In genomic region chr2:30403870-30404269, GRCm38 (mm10) we compare ENCODE assay signal across 29 mouse cellular contexts. TPM values are rescaled to one million over a fixed set of nuclear protein-coding genes. Genes with fewer than 3 reads are reported as not detected.
DNase-seq lines count a peak whose midpoint lies in the region; ATAC-seq and TF ChIP-seq lines count a peak whose summit lies in the region.
"Had no signal": no experiment of that assay in that cellular context is flagged by ENCODE, and none has a peak within 500 bp of the region (broad histone marks: within the 10 kb centered on the region; RNA-seq: fewer than 3 reads in every experiment).

No protein-coding gene starts in this region.

- peaks cover 50% of the 10 kb centered on the region for H3K4me1 ChIP-seq in cerebellum, adult 2 months (ENCODE audit: control insufficient read depth, insufficient read depth, low read length)
- H3K4me1 ChIP-seq in lung, postnatal 0 days (ENCODE audit: insufficient read depth, low read depth, low read length): no peaks in the 10 kb centered on the region
- peaks cover 16% of the 10 kb centered on the region for H3K4me1 ChIP-seq in G1E (ENCODE audit: insufficient read depth, low read depth, low read length)
- H3K4me1 ChIP-seq: embryonic facial prominence, embryonic 12.5 days; limb, embryonic 12.5 days; liver, embryonic 15.5 days had no signal

- peaks cover 39% of the 10 kb centered on the region for H3K36me3 ChIP-seq in lung, postnatal 0 days (ENCODE audit: insufficient read depth, low read length)
- H3K36me3 ChIP-seq in G1E (replicated peaks): peaks cover 98% of the 10 kb centered on the region

- H3K9me3 ChIP-seq in lung, postnatal 0 days (ENCODE audit: low read length): no peaks in the 10 kb centered on the region
- H3K9me3 ChIP-seq in G1E (replicated peaks): no peaks in the 10 kb centered on the region
- H3K9me3 ChIP-seq: embryonic facial prominence, embryonic 12.5 days; heart, embryonic 13.5 days; hindbrain, embryonic 10.5 days; hindbrain, embryonic 15.5 days; limb, embryonic 12.5 days; liver, embryonic 15.5 days; midbrain, embryonic 13.5 days; neural tube, embryonic 13.5 days had no signal

- 69% methylated on average over 1 of the region's 1 CpGs for WGBS in cerebellum, adult 2 months
- WGBS in lung, postnatal 0 days: 75% methylated on average over 1 of the region's 1 CpGs

- intact Hi-C loops in gastrocnemius, adult 2 months (cut with DNase I): no loop called here

- H3K27ac ChIP-seq in cerebellum, adult 2 months (ENCODE audit: insufficient read depth, low read length): peak overlapping the region; percentile 53; the same call in 1 of the 2 replicates
- H3K27ac ChIP-seq in gastrocnemius, adult 2 months: peak overlapping the region; percentile 92
- no peak overlapping the region for H3K27ac ChIP-seq in lung, postnatal 0 days (ENCODE audit: low read length)
- H3K27ac ChIP-seq: embryonic facial prominence, embryonic 12.5 days; heart, embryonic 13.5 days; hindbrain, embryonic 10.5 days; hindbrain, embryonic 15.5 days; limb, embryonic 12.5 days; liver, embryonic 15.5 days; midbrain, embryonic 13.5 days; neural tube, embryonic 13.5 days had no signal

- TF ChIP-seq POLR2A in cerebellum, adult 2 months (IDR thresholded peaks at IDR 0.05; ENCODE audit: borderline replicate concordance, insufficient read depth, low read length): no peak

- ATAC-seq in lung, postnatal 0 days: no peak
- ATAC-seq in G1E (ENCODE audit: extremely low read depth, insufficient number of reproducible peaks, low FRiP score, poor library complexity, severe bottlenecking): no peak
- ATAC-seq in frontal cortex, adult (ENCODE audit: low TSS enrichment): no peak
- ATAC-seq: activated CD4-positive, CD25-positive, alpha-beta regulatory T cell, adult 4 months; CD4-positive, CD25-positive, alpha-beta regulatory T cell, adult 4 months; forebrain, embryonic 14.5 days; inflammation-experienced regulatory T-cells, adult 6 months; midbrain, embryonic 13.5 days had no signal

- TF ChIP-seq CTCF in cerebellum, adult 2 months (IDR thresholded peaks at IDR 0.05; ENCODE audit: borderline replicate concordance, insufficient read depth, low read depth, low read length): no peak
- TF ChIP-seq CTCF in gastrocnemius, adult 2 months (IDR thresholded peaks at IDR 0.05): peak; percentile 47
- no peak for TF ChIP-seq CTCF in lung, postnatal 0 days (IDR thresholded peaks at IDR 0.05)
- no peak for TF ChIP-seq CTCF in G1E (IDR thresholded peaks at IDR 0.05; ENCODE audit: low read depth, low read length)

- H3K4me3 ChIP-seq in cerebellum, adult 2 months (replicated peaks; ENCODE audit: insufficient read depth, low read depth, low read length): no peak overlapping the region
- H3K4me3 ChIP-seq in gastrocnemius, adult 2 months: no peak overlapping the region; the same call in 1 of the 2 replicates
- no peak overlapping the region for H3K4me3 ChIP-seq in lung, postnatal 0 days (ENCODE audit: low read depth, low read length)
- H3K4me3 ChIP-seq in G1E (ENCODE audit: low read depth, low read length): peak overlapping the region; percentile 1; the same call in 1 of the 2 replicates
- H3K4me3 ChIP-seq: embryonic facial prominence, embryonic 12.5 days; heart, embryonic 13.5 days; hindbrain, embryonic 10.5 days; hindbrain, embryonic 15.5 days; limb, embryonic 12.5 days; liver, embryonic 15.5 days; midbrain, embryonic 13.5 days; neural tube, embryonic 13.5 days had no signal

- no peak overlapping the region for H3K9ac ChIP-seq in lung, postnatal 0 days (replicated peaks; ENCODE audit: low read depth)
- H3K9ac ChIP-seq: heart, embryonic 13.5 days; hindbrain, embryonic 15.5 days; limb, embryonic 12.5 days; liver, embryonic 15.5 days; lung, embryonic 14.5 days; midbrain, embryonic 13.5 days; neural tube, embryonic 13.5 days had no signal

- no peak for TF ChIP-seq EP300 in lung, postnatal 0 days (IDR thresholded peaks at IDR 0.05)

- no peaks in the 10 kb centered on the region for H3K27me3 ChIP-seq in cerebellum, adult 2 months (ENCODE audit: control insufficient read depth, insufficient read depth, low read length)
- H3K27me3 ChIP-seq in lung, postnatal 0 days (replicated peaks; ENCODE audit: insufficient read depth, low read length): no peaks in the 10 kb centered on the region
- H3K27me3 ChIP-seq in G1E (ENCODE audit: insufficient read depth, low read length): no peaks in the 10 kb centered on the region
- H3K27me3 ChIP-seq: embryonic facial prominence, embryonic 12.5 days; heart, embryonic 13.5 days; hindbrain, embryonic 15.5 days; limb, embryonic 12.5 days; liver, embryonic 15.5 days; midbrain, embryonic 13.5 days; neural tube, embryonic 13.5 days had no signal

- no peak overlapping the region for H3K4me2 ChIP-seq in lung, postnatal 0 days (replicated peaks; ENCODE audit: low read depth, low read length)
- H3K4me2 ChIP-seq: embryonic facial prominence, embryonic 12.5 days; heart, embryonic 13.5 days; hindbrain, embryonic 15.5 days; limb, embryonic 12.5 days; liver, embryonic 15.5 days; lung, embryonic 14.5 days; midbrain, embryonic 13.5 days; neural tube, embryonic 13.5 days had no signal

- no peak for DNase-seq in cerebellum, adult 2 months
- DNase-seq in cerebellum, adult 8-10 months: no peak
- DNase-seq in gastrocnemius, adult 2 months: peak; percentile 50
- no peak for DNase-seq in gastrocnemius, adult 18-20 months (ENCODE audit: low spot score)
- DNase-seq in lung, postnatal 10 days: peak; percentile 37
- DNase-seq in lung, postnatal 0 days (ENCODE audit: low spot score): no peak
- DNase-seq in G1E (ENCODE audit: low spot score): no peak
- DNase-seq: adrenal gland, adult 2 months; embryo, embryonic 11 days; heart, postnatal 14 days; kidney, adult 11 months; kidney, postnatal 25 days; layer of hippocampus, postnatal 36 days; lung, embryonic 14.5 days; lung, postnatal 36 days; thymus, postnatal 14 days had no signal

RNA-seq across cellular contexts. Expression of gene Crat, which starts 11.7 kb away (rescaled TPM):
- polyA plus RNA-seq in cerebellum, adult 2 months (2012; rRNA removed): 50.9 and 52.1 TPM in 2 replicates
- total RNA-seq in gastrocnemius, adult 2 months (2021): 100 to 1,000 TPM; 362 to 422 TPM
- total RNA-seq in gastrocnemius, adult 18-20 months (2021): 100 to 1,000 TPM; 378 to 382 TPM
- polyA plus RNA-seq in lung, postnatal 0 days (2015; fragmentation: Nextera tagmentation; extraction: Ambion mirVana): 36.5 and 37.4 TPM in 2 replicates
- total RNA-seq in G1E (2014; fragmentation: Nextera tagmentation) (28.6 and 44.4 TPM in 2 replicates), G1E (2017) (16.1 and 17.2 TPM in 2 replicates)
- polyA plus RNA-seq in G1E (2012): 34.2 and 43.2 TPM in 2 replicates

RNA-seq across cellular contexts. Expression of gene Dolpp1, which starts 11.8 kb away (rescaled TPM):
- polyA plus RNA-seq in cerebellum, adult 2 months (2012; rRNA removed): 50.5 and 55.9 TPM in 2 replicates
- 1 to 10 TPM; 5.3 to 6.1 TPM for total RNA-seq in gastrocnemius, adult 2 months (2021)
- 1 to 10 TPM; 4.9 to 6.9 TPM for total RNA-seq in gastrocnemius, adult 18-20 months (2021)
- 25.0 and 26.1 TPM in 2 replicates for polyA plus RNA-seq in lung, postnatal 0 days (2015; fragmentation: Nextera tagmentation; extraction: Ambion mirVana)
- total RNA-seq in G1E (2014; fragmentation: Nextera tagmentation) (16.0 and 17.3 TPM in 2 replicates), G1E (2017) (23.2 and 25.0 TPM in 2 replicates)
- 25.8 and 28.0 TPM in 2 replicates for polyA plus RNA-seq in G1E (2012)

RNA-seq across cellular contexts. Expression of gene Ptpa, which starts 12.0 kb away (rescaled TPM):
- polyA plus RNA-seq in cerebellum, adult 2 months (2012; rRNA removed): 204 and 207 TPM in 2 replicates
- total RNA-seq in gastrocnemius, adult 2 months (2021): 10 to 100 TPM; 48.9 to 86.1 TPM
- 10 to 100 TPM; 62.9 to 65.1 TPM for total RNA-seq in gastrocnemius, adult 18-20 months (2021)
- 88.0 and 93.3 TPM in 2 replicates for polyA plus RNA-seq in lung, postnatal 0 days (2015; fragmentation: Nextera tagmentation; extraction: Ambion mirVana)
- total RNA-seq in G1E (2014; fragmentation: Nextera tagmentation): 87.0 and 106 TPM in 2 replicates
- total RNA-seq in G1E (2017): 74.1 and 81.5 TPM in 2 replicates
- 502 and 583 TPM in 2 replicates for polyA plus RNA-seq in G1E (2012)

RNA-seq across cellular contexts. Expression of gene Miga2, which starts 39.8 kb away (rescaled TPM):
- polyA plus RNA-seq in cerebellum, adult 2 months (2012; rRNA removed): 108 and 114 TPM in 2 replicates
- total RNA-seq in gastrocnemius, adult 2 months (2021): 10 to 100 TPM; 15.5 to 39.0 TPM
- total RNA-seq in gastrocnemius, adult 18-20 months (2021): 10 to 100 TPM; 24.8 to 31.0 TPM
- 13.8 and 14.9 TPM in 2 replicates for polyA plus RNA-seq in lung, postnatal 0 days (2015; fragmentation: Nextera tagmentation; extraction: Ambion mirVana)
- total RNA-seq in G1E (2014; fragmentation: Nextera tagmentation) (9.5 and 12.0 TPM in 2 replicates), G1E (2017) (9.2 and 13.5 TPM in 2 replicates)
- 8.1 and 9.0 TPM in 2 replicates for polyA plus RNA-seq in G1E (2012)

RNA-seq across cellular contexts. Expression of gene Sh3glb2, which starts 44.7 kb away (rescaled TPM):
- 509 and 525 TPM in 2 replicates for polyA plus RNA-seq in cerebellum, adult 2 months (2012; rRNA removed)
- 10 to 100 TPM; 12.7 to 18.8 TPM for total RNA-seq in gastrocnemius, adult 2 months (2021)
- 10 to 100 TPM; 15.7 to 17.5 TPM for total RNA-seq in gastrocnemius, adult 18-20 months (2021)
- 58.9 and 64.9 TPM in 2 replicates for polyA plus RNA-seq in lung, postnatal 0 days (2015; fragmentation: Nextera tagmentation; extraction: Ambion mirVana)
- total RNA-seq in G1E (2014; fragmentation: Nextera tagmentation): 20.8 and 24.8 TPM in 2 replicates
- 31.3 and 47.2 TPM in 2 replicates for total RNA-seq in G1E (2017)
- polyA plus RNA-seq in G1E (2012): 23.3 and 24.9 TPM in 2 replicates

Comparison
In these comparisons a context has a peak if more than half of its experiments do, and no peak if none do; other contexts are left out.
1. DNase-seq: peak in gastrocnemius, adult 2 months (single experiment) and lung, postnatal 10 days (single experiment); none in cerebellum, adult 2 months (0 of 2), cerebellum, adult 8-10 months (single experiment), gastrocnemius, adult 18-20 months (single experiment), lung, postnatal 0 days (single experiment) and G1E (single experiment).
2. RNA of gene Crat, which starts 11.7 kb away (total RNA-seq): 362 to 422 TPM in gastrocnemius, adult 2 months and 378 to 382 TPM in gastrocnemius, adult 18-20 months; 16.1 to 44.4 TPM in G1E; every median in the first group is over 4 times any median in the second.